Mouse (Mus musculus) E14TG2a.4 (cell line): ENCODE measurements at regions not wholly inside any gene's neighbourhood (a gene's known extent, or its start where the extent isn't known, plus 50 kb on each side); places are given as distances from the start of the nearest gene placed in this dataset.
"Not testable (repeated sequence)": the region's sequence is repeated elsewhere in the genome, so short reads cannot be mapped to it uniquely, and the experiment has no call there.

ENCODE experiments used
- CTCF ChIP-seq: conservative IDR thresholded peaks from 2 replicates; pipeline ENCODE4 v1.5.1; 2014; ENCODE audit warnings: low read length
- NANOG ChIP-seq: IDR thresholded peaks from 2 replicates; pipeline ENCODE4 v1.6.1; 2014; ENCODE audit warnings: borderline replicate concordance, low read length, mixed read lengths

- not testable (repeated sequence) for TF ChIP-seq CTCF, NANOG
Measured at GRCm38 (mm10) chr14:52863107-52863506, 367.6 kb upstream of the Olfr1507 start.
